Mouse (Mus musculus): ENCODE results near the gene Angpt4. TPM values are rescaled to one million over a fixed set of nuclear protein-coding genes. Genes with fewer than 3 reads are reported as not detected.

Gene Angpt4
- polyA plus RNA-seq, 1 experiment from 2014 or later = 2.8 TPM

- Histone ChIP-seq H3K9ac (replicated peaks; ENCODE audit: low read length) (no peak overlapping the region), H3K4me3 (ENCODE audit: low read length) (no peak overlapping the region), H3K27me3 (ENCODE audit: insufficient read depth, low read length) (peaks cover 12% of the 10 kb centered on the region), H3K4me1 (ENCODE audit: insufficient read depth, low read length) (peaks cover 27% of the 10 kb centered on the region), H3K27ac (ENCODE audit: low read length) (peak overlapping the region; percentile 57), H3K36me3 (ENCODE audit: insufficient read depth, low read length) (no peaks in the 10 kb centered on the region), H3K9me3 (ENCODE audit: low read length) (no peaks in the 10 kb centered on the region), H3K4me2 (replicated peaks; ENCODE audit: low read depth, low read length) (no peak overlapping the region)
- peak; percentile 16; the same call in 1 of the 2 replicates for ATAC-seq (ENCODE audit: low FRiP score, low TSS enrichment)
- 42% methylated on average over 5 of the region's 5 CpGs for WGBS
Measured at GRCm38 (mm10) chr2:151910498-151910897, 512 bp upstream of the Angpt4 start.

DNA sequence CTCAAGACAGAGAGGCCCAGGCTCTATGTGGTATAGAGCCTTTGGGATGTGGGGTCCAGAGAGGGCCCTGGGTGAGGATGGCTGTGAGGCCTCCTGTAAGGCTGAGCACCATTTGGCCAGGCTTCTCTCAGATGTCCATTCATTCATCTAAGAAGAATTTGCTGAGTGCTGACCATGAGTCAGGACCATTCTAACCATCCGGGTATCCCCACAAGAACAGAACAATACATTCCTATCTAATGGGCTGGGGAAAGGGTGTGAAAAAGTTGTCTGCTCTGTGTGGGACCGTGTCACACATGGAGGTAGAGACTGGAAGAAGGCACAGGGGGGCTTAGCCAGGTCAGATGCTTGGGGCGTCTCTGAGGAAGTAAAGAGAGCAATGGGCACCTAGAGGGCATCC lies 741 bp downstream of the Angpt4 start:
- 77% methylated on average over 3 of the region's 3 CpGs for WGBS
- H3K9me3 ChIP-seq (ENCODE audit: low read length) = no peaks in the 10 kb centered on the region
- H3K27me3 ChIP-seq (ENCODE audit: insufficient read depth, low read length) = peaks cover 12% of the 10 kb centered on the region
- H3K4me1 ChIP-seq (ENCODE audit: insufficient read depth, low read length) = peaks cover 40% of the 10 kb centered on the region
- no peak for ATAC-seq (ENCODE audit: low FRiP score, low TSS enrichment)
- H3K4me3 ChIP-seq (ENCODE audit: low read length) = no peak overlapping the region
- no peak overlapping the region for H3K27ac ChIP-seq (ENCODE audit: low read length)
- no peaks in the 10 kb centered on the region for H3K36me3 ChIP-seq (ENCODE audit: insufficient read depth, low read length)
- H3K4me2 ChIP-seq (replicated peaks; ENCODE audit: low read depth, low read length) = no peak overlapping the region
- H3K9ac ChIP-seq (replicated peaks; ENCODE audit: low read length) = no peak overlapping the region

DNA sequence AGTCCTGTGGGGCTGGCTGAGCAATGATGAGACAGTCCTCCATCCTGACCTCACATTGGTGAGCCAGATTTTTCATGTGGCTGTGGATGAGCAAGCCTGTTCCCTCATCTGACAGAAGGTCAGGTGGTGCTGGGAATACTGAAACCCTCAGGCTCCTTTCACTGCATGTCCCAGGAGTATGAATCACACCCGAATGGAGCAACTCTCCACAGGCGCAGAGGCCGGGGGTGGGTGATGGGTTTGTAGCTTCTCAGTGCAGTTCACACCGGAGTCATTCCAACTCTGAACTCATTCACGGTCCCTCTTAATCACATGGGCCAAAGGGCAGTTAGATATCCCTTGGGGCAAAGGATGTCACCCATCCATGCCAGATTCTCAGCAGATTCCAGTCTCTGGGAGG lies 3.1 kb downstream of the Angpt4 start:
- no peak overlapping the region for H3K27ac ChIP-seq (ENCODE audit: low read length)
- peaks cover 16% of the 10 kb centered on the region for H3K27me3 ChIP-seq (ENCODE audit: insufficient read depth, low read length)
- H3K9ac ChIP-seq (replicated peaks; ENCODE audit: low read length) = no peak overlapping the region
- peaks cover 53% of the 10 kb centered on the region for H3K4me1 ChIP-seq (ENCODE audit: insufficient read depth, low read length)
- no peak overlapping the region for H3K4me2 ChIP-seq (replicated peaks; ENCODE audit: low read depth, low read length)
- H3K36me3 ChIP-seq (ENCODE audit: insufficient read depth, low read length) = no peaks in the 10 kb centered on the region
- no peak for ATAC-seq (ENCODE audit: low FRiP score, low TSS enrichment)
- H3K9me3 ChIP-seq (ENCODE audit: low read length) = no peaks in the 10 kb centered on the region
- no peak overlapping the region for H3K4me3 ChIP-seq (ENCODE audit: low read length)
- WGBS = 58% methylated on average over 5 of the region's 5 CpGs

DNA sequence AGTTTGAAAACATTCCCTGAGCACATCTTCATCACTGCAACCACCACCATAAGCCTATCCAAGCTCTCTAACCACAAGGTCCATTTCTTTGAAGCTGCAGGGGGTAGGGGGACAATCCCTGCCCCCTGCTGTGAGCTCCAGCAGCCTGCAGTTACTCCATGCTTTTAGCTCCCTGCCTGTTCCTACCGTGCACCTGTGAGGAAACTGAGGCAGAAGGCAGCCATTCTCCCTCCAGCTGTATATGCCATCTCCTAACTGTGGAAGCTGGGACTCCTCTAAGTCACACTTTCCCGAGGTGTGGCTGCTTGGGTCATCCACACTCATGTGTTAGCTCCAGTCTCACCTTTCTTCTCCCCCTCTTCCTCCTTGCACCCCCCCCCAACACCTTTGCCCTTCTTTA lies 4.1 kb downstream of the Angpt4 start:
- Histone ChIP-seq H3K27ac (ENCODE audit: low read length) (no peak overlapping the region), H3K9ac (replicated peaks; ENCODE audit: low read length) (no peak overlapping the region), H3K4me3 (ENCODE audit: low read length) (no peak overlapping the region), H3K27me3 (ENCODE audit: insufficient read depth, low read length) (peaks cover 16% of the 10 kb centered on the region), H3K4me1 (ENCODE audit: insufficient read depth, low read length) (peaks cover 52% of the 10 kb centered on the region), H3K36me3 (ENCODE audit: insufficient read depth, low read length) (no peaks in the 10 kb centered on the region), H3K4me2 (replicated peaks; ENCODE audit: low read depth, low read length) (no peak overlapping the region), H3K9me3 (ENCODE audit: low read length) (no peaks in the 10 kb centered on the region)
- no peak for ATAC-seq (ENCODE audit: low FRiP score, low TSS enrichment)
- WGBS = 13% methylated on average over 2 of the region's 2 CpGs

DNA sequence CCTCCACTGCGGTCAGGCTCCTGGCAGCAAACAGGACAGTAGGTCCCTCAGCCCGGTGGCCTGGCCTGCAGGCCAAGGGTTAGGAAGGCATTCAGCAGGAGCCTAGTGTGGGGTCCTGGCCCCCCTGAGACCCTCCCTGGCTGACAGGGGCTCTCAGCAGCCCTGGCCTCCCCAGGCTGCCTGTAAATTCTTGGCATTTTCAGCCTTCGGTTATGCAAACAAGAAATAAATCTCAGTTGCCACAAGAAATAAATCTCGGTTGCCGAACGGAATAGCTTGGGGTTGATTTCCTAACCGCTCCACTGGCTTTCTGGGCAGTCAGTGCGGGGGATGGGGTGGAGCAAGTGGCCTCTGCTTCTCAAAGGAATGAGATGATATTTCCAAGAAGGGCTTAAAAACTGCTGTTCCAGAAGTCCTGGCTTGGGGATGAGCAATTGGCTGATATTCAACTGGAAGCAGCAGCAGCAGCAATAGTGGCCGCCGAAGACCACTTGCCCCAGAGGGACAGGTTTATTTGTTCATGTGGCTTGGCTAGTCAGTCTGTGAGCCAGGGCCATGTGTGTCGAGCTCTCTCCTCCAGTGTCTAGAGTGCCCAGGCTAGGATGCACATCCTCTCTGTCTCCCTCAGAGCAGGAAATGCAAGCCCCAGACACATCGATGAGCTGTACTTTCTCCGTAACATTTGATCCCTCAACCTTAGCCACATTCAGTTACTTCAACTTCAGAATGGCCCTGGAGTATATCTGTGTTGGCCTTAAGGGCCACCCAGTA lies 5.2 kb downstream of the Angpt4 start:
- Histone ChIP-seq H3K4me2 (replicated peaks; ENCODE audit: low read depth, low read length) (peak overlapping the region; percentile 17; the same call in 1 of the 2 replicates), H3K4me1 (ENCODE audit: insufficient read depth, low read length) (peaks cover 42% of the 10 kb centered on the region), H3K9me3 (ENCODE audit: low read length) (no peaks in the 10 kb centered on the region), H3K27me3 (ENCODE audit: insufficient read depth, low read length) (peaks cover 13% of the 10 kb centered on the region), H3K36me3 (ENCODE audit: insufficient read depth, low read length) (no peaks in the 10 kb centered on the region), H3K27ac (ENCODE audit: low read length) (peak overlapping the region; percentile 76), H3K9ac (replicated peaks; ENCODE audit: low read length) (no peak overlapping the region), H3K4me3 (ENCODE audit: low read length) (no peak overlapping the region)
- WGBS = 13% methylated on average over 13 of the region's 13 CpGs
- ATAC-seq (ENCODE audit: low FRiP score, low TSS enrichment) = peak; percentile 67

DNA sequence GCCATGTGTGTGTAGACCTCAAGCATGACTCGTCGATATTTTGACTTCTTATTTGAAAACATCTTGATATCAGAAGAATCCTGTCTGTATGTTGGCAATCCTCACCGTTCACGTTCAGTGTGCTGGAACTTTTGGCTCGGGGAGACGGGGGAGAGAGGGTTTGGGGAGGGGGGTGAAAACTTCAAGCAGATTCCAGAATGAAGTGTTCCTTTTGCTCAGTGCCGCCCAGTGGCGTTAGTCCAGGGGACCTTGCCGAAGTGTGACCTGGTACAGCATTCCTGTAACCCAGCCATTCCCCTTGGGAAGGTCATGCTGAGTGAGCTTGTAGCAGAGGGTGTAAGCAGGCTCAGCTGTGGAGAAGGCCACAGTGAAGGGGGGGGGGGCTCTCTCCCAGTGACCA lies 8.1 kb downstream of the Angpt4 start:
- WGBS = 44% methylated on average over 9 of the region's 9 CpGs
- Histone ChIP-seq H3K9ac (replicated peaks; ENCODE audit: low read length) (no peak overlapping the region), H3K36me3 (ENCODE audit: insufficient read depth, low read length) (no peaks in the 10 kb centered on the region), H3K4me2 (replicated peaks; ENCODE audit: low read depth, low read length) (no peak overlapping the region), H3K27ac (ENCODE audit: low read length) (no peak overlapping the region), H3K27me3 (ENCODE audit: insufficient read depth, low read length) (peaks cover 6% of the 10 kb centered on the region), H3K9me3 (ENCODE audit: low read length) (no peaks in the 10 kb centered on the region), H3K4me1 (ENCODE audit: insufficient read depth, low read length) (peaks cover 40% of the 10 kb centered on the region), H3K4me3 (ENCODE audit: low read length) (no peak overlapping the region)
- no peak for ATAC-seq (ENCODE audit: low FRiP score, low TSS enrichment)

- Histone ChIP-seq H3K9ac (replicated peaks; ENCODE audit: low read length) (no peak overlapping the region), H3K4me1 (ENCODE audit: insufficient read depth, low read length) (peaks cover 26% of the 10 kb centered on the region), H3K27ac (ENCODE audit: low read length) (peak overlapping the region; percentile 45; the same call in 1 of the 2 replicates), H3K36me3 (ENCODE audit: insufficient read depth, low read length) (no peaks in the 10 kb centered on the region), H3K4me2 (replicated peaks; ENCODE audit: low read depth, low read length) (no peak overlapping the region), H3K27me3 (ENCODE audit: insufficient read depth, low read length) (peaks cover 4% of the 10 kb centered on the region; the same call in 1 of the 2 replicates), H3K4me3 (ENCODE audit: low read length) (no peak overlapping the region), H3K9me3 (ENCODE audit: low read length) (no peaks in the 10 kb centered on the region)
- no peak for ATAC-seq (ENCODE audit: low FRiP score, low TSS enrichment)
- 63% methylated on average over 8 of the region's 8 CpGs for WGBS
Measured at GRCm38 (mm10) chr2:151921068-151921467, 10.1 kb downstream of the Angpt4 start.

DNA sequence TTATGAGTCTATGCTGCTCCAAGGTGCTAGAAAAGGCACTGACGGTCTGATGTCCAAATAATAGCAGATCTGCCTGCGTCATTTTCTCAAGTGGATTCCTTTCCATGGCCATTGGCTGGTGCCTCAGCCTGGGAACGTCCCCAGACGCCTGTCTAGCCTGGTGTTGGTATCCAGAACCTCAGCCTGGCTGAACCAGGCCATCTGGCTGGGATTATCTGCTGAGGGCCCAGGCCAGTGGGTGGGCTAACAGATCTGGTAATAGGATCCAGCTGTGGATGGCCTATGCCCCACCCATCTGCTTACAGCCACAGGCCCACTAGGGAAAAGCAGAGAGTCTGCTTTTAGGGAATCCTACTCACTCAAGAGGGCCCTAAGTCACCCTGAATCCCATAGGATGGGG lies 10.6 kb downstream of the Angpt4 start:
- no peak for ATAC-seq (ENCODE audit: low FRiP score, low TSS enrichment)
- Histone ChIP-seq H3K27ac (ENCODE audit: low read length) (peak overlapping the region; percentile 10; the same call in 1 of the 2 replicates), H3K4me3 (ENCODE audit: low read length) (no peak overlapping the region), H3K4me2 (replicated peaks; ENCODE audit: low read depth, low read length) (no peak overlapping the region), H3K27me3 (ENCODE audit: insufficient read depth, low read length) (peaks cover 4% of the 10 kb centered on the region; the same call in 1 of the 2 replicates), H3K9ac (replicated peaks; ENCODE audit: low read length) (no peak overlapping the region), H3K4me1 (ENCODE audit: insufficient read depth, low read length) (peaks cover 21% of the 10 kb centered on the region), H3K36me3 (ENCODE audit: insufficient read depth, low read length) (no peaks in the 10 kb centered on the region), H3K9me3 (ENCODE audit: low read length) (no peaks in the 10 kb centered on the region)
- WGBS = 53% methylated on average over 4 of the region's 4 CpGs

GRCm38 (mm10) chr2:151924276-151924675 lies 13.3 kb downstream of the Angpt4 start:
- 79% methylated on average over 7 of the region's 7 CpGs for WGBS
- Histone ChIP-seq H3K4me2 (replicated peaks; ENCODE audit: low read depth, low read length) (no peak overlapping the region), H3K4me1 (ENCODE audit: insufficient read depth, low read length) (peaks cover 6% of the 10 kb centered on the region; the same call in 1 of the 2 replicates), H3K27ac (ENCODE audit: low read length) (no peak overlapping the region), H3K9ac (replicated peaks; ENCODE audit: low read length) (no peak overlapping the region), H3K36me3 (ENCODE audit: insufficient read depth, low read length) (no peaks in the 10 kb centered on the region), H3K9me3 (ENCODE audit: low read length) (no peaks in the 10 kb centered on the region), H3K27me3 (ENCODE audit: insufficient read depth, low read length) (no peaks in the 10 kb centered on the region), H3K4me3 (ENCODE audit: low read length) (no peak overlapping the region)
- no peak for ATAC-seq (ENCODE audit: low FRiP score, low TSS enrichment)

- H3K9me3 ChIP-seq (ENCODE audit: low read length) = no peaks in the 10 kb centered on the region
- H3K27ac ChIP-seq (ENCODE audit: low read length) = no peak overlapping the region
- no peaks in the 10 kb centered on the region for H3K27me3 ChIP-seq (ENCODE audit: insufficient read depth, low read length)
- H3K9ac ChIP-seq (replicated peaks; ENCODE audit: low read length) = no peak overlapping the region
- no peaks in the 10 kb centered on the region for H3K36me3 ChIP-seq (ENCODE audit: insufficient read depth, low read length)
- no peak overlapping the region for H3K4me2 ChIP-seq (replicated peaks; ENCODE audit: low read depth, low read length)
- WGBS = 53% methylated on average over 4 of the region's 4 CpGs
- no peak overlapping the region for H3K4me3 ChIP-seq (ENCODE audit: low read length)
- ATAC-seq (ENCODE audit: low FRiP score, low TSS enrichment) = no peak
- peaks cover 6% of the 10 kb centered on the region; the same call in 1 of the 2 replicates for H3K4me1 ChIP-seq (ENCODE audit: insufficient read depth, low read length)
Measured at GRCm38 (mm10) chr2:151925715-151926114, 14.7 kb downstream of the Angpt4 start.

Measured in kidney, embryonic 16.5 days (tissue).